Mouse (Mus musculus) embryonic fibroblast, embryonic 13.5 days (primary cell): ENCODE results near the gene Cep41.

ENCODE experiments used
- CTCF ChIP-seq: IDR thresholded peaks from 2 replicates; pipeline ENCODE4 v1.5.1; 2011; ENCODE audit warnings: mild to moderate bottlenecking, control low read depth, low read length, moderate library complexity, borderline replicate concordance; ENCODE audit not compliant: insufficient read depth
- POLR2A ChIP-seq: IDR thresholded peaks from 2 replicates; pipeline ENCODE4 v1.6.1; 2011; ENCODE audit warnings: low read depth, mild to moderate bottlenecking, control low read depth, low read length, moderate library complexity

GRCm38 (mm10) chr6:30617020-30617958 is 76.3 kb downstream of the Cep41 start:
- no peak for TF ChIP-seq CTCF
- no peak for TF ChIP-seq POLR2A
